Mouse (Mus musculus) kidney, adult 11 months (tissue): ENCODE results near the gene Galc.
"Not testable (repeated sequence)": the region's sequence is repeated elsewhere in the genome, so short reads cannot be mapped to it uniquely, and the experiment has no call there.

Experiments used
- DNase-seq: peaks from one replicate; pipeline ENCODE4 v3.0.0; 2022

The Galc gene

DNA sequence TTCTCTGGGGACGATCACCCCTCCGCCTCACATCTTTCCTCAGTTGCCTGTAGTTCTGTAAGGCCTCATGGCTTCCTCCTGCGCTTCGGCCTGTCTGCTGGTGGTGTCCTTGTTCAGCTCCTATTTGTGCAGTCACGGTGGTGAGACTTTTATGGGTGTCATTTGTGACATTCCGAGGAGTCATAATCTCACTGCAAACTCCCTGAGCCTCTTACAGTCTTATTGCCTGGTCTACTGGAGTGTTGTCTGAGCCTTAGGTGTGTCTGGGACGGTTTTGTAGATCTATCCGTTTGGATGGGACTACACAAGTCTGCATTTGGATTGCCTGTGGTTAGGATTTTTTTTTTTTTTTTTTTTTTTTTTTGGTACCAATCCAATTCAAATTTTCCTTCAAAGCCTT is 8.9 kb downstream of the Galc start:
- DNase-seq: no peak

DNA sequence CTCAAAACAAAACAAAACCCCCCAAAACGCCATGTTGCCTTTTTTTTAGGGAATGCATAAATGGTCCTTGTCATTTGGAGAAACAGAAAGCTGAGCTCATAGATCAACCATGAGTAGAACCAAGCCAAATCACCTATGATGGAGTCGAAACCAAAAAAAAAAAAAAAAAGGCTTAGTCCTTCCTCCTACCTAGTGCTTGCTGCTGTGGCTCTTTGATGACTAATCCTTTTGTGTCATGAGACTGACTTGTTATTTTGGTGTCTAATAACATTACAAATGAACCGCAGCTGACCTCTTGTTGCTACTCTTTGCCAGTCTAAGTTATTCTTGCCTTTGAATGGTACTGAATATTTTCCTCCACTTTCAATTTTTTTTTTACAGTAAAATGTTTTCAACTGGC is 9.6 kb downstream of the Galc start:
- DNase-seq: no peak

DNA sequence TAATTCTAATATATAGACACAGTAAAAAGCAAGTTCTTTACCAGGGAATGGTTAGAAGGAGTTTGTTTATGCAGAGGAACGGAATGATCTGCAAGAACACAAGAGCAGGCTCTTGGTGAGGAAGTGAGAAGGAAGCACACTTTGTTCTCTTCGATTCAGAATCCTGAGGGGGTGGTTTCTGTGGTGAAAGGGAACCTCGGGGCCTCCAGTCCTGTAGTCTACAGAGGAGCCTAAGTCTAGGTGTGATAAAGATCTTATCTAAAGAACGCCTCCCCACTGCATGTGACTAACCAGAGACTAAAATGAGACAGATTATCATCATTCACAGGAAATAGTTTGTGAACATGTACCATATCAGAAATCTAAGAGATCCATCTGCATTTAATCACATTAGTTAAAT is 12.4 kb downstream of the Galc start:
- no peak for DNase-seq

DNA sequence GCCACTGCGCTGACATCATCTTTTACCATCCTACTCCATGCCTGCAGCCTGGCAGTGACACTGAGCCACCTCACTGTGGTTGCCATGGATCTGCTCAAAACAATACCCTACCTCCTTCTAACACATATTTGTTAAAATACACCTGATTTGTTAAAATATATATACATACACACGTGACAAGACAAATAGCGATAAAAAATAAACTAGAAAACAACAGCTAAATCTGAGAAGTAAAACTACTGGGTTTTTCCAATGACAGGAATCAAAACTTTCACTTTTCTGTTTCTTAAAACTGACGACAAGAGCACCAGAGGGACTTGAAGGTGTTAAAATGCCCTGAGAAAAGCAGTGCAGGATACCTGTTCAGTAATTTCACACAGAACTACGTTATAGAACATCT is 14.4 kb downstream of the Galc start:
- DNase-seq: no peak

DNA sequence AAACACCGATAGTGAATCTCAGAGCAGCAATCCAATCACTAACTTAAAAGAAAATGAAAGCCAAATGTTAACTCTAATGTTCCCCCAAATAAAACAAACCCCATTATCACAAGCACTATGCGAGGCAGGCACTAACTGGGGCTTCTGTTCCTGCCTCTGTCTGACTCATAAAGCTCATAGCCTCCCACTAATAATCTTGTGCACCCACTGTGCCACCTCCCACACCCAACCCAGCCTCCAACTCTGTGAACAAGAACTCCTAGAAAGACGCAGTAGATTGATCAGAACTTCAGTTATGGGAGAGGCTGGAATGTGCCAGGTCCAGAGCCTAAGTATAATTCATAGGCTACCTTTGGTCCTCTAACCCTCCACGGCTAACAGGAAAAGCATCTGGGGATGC is 15.1 kb downstream of the Galc start:
- DNase-seq: no peak

DNA sequence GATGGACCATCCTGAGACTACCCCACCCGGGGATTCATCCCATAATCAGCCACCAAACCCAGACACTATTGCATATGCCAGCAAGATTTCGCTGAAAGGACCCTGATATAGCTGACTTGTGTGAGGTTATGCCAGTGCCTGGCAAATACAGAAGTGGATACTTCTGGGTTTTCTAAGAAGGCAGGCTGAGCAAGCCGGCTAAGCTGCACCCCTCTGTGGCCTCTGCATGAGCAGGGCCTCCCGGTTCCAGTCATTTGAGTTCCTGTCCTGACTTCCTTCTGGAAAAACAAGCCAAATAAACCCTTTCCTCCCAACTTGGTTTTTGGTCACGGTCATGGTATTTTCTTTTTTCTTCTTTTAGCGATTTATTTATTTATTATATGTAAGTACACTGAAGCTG is 20.8 kb downstream of the Galc start:
- DNase-seq: not testable (repeated sequence)

DNA sequence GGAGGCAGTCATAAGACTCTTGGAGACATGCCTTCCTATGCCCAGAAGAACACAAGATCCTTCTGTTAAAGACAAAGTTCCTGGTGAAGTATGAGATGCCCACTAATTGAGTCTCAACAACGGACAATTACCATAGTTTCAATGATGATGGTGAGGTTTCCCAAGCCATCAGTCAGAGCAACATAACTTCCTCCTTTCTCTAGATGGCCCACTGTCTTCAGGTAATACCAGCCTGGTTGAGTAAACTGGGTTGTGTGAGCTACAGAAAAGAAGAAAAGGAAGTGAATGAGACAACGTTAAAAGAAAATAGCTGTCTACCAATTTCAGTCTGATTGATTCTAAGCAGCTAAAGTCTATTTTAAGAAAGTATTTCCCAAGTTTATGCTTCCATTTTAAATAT is 32.2 kb downstream of the Galc start:
- DNase-seq: no peak

DNA sequence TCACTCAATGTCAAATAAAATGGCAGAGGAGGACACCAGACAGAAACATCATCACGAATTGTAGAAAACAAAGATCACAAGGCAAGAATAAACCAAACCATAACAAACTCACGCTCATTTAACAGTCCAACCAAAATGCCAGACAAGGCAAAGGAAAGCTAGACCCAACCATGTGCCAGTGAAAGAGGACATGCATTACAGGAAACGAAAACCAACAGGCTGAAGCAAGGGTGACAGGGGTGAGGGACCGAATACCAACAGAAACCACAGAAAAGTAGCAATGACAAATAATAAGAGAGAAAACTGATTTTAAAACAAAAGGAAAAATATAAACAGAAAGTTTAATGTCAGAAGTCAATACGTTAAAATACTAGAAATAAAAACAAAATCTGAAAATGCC is 36.0 kb downstream of the Galc start:
- no peak for DNase-seq

DNA sequence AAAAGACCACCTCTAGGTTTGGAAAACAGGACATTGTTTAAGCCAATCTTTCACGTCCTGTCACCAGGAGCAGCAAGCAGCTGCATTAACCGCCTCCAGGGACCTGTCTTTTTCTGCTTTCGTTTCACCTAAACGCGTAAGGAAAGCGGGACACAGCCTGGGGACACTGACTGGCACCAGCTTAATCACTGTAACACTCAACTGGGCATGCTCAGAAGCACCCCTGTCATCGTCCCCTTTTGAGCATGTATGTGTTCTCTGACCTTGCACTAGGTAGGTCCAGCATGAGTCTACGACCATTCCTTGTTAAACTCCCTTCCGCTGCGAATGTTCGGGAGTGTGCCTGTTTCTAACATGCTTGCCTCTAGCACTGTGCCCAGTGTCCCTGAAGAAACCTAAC is 42.8 kb downstream of the Galc start:
- DNase-seq: no peak

DNA sequence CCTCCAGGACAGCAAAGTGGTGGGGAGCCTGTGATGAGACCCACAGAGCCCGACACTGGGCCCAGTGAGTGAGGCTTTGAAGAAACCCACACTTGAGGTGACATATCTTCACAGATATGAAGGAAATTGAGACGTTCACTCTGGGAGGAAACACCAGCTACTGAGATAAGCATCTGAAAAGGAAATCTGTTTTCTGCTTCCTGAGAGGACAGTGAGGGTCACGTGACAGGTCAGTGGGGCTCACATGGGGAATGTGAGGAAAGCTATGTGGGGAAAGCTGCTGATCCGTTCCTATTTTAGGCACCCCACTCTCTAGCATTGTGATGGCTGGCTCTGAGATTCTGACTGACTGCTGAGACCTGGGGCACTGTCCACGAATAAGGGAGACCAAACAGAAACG is 43.7 kb downstream of the Galc start:
- DNase-seq: no peak

DNA sequence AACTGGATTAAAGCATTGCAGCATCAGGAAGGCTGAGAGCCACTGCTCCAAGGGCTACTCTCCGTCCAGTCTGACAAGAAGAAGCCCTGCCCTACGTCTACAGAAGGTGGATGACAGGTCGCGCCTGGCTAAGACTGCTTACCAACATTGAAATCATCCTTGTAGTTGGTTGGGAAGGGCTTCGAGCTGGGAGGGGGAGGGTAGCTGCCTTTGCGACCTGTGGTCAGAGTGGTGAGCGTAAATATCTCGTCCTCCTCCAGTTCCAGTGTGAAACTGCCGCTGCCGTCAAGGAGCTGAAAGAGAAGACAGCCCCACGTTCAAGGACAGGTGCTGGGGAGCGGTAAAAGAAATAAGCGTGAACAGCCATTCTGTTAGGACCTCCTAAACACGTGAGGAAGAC is 45.1 kb downstream of the Galc start:
- DNase-seq: no peak

DNA sequence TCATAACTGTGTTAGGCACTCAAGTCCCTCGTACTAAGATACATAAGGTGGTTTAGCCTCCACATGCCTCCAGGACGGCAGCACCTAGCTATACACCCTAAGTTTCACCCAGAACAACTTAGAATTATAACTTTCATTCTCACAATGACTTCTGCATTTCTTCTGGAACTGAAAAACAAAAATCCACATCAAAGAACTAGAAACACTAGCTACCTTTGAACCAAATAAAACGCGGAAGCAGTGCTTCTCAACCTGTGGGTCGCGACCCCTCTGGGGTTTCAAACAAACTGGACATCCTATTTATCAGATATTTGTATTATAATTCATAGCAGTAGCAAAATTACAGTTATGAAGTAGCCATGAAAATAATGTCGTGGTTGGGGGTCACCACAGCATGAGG is 45.5 kb downstream of the Galc start:
- no peak for DNase-seq

DNA sequence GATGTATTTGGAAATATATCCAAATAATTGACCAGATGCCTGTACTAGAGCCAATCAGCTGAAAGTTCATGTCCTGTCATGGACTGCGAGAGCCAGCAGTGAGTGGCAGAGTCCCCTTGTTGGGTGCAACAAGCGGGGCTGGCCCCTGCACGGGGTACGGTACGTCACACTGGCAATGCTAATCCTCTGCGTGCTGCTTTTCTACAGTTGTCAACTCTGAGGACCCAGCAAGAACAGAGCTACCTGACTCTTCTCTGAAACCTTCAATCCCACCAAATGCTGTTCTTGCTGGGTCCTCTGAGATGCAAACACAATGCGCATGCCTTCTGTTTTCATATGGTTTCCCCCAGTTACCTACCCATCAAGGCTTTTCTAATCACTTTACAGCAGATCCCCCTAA is 45.9 kb downstream of the Galc start:
- no peak for DNase-seq

DNA sequence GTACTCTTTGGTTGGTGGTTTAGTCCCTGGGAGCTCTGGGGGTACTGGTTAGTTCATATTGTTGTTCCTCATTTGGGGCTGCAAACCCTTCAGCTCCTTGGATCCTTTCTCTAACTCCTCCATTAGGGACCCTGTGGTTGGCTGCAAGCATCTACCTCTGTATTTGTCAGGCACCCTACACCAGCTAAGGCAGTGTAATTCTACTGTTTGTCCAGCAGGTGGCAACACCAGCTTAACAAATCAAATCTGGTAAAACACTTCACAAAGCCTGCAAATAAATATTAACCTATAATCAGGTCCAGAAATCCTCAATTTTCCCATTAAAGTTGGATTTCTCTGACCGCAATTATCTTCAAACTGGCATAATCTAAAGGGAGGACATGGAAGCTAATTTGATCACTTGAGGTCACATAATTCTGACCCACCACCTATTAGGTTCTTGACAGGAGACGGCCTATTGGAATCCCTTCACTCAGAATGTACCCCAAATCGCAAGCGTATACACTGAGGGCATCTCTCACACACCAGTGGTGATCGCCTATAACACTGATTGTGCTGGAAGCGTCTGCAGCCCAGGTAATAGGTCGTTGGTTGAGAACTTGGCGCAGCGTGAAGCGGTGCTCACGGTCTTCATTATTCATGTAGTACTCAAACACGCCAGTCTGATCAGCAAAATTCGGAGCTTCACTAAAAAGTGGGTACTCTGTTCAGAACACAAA is 46.6 kb downstream of the Galc start:
- no peak for DNase-seq

DNA sequence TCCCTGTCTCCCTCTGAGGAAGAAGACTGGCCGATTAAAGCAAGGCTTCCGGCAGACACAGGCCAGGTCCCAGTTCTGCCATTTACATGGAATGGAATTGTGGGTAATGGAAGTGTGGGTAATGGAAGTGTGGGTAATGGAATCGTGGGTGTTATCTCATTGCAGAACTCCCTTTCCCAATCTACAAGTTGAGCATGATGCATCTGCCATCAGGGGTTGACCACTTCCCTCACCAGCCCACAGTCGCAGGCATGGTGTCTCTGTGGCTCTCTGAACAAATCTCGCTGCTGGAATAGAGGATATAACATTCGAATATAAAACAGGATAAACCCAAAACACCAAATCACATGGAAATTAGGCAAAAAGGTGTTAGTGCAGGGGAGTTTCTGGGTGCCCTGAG is 48.8 kb downstream of the Galc start:
- DNase-seq: no peak

DNA sequence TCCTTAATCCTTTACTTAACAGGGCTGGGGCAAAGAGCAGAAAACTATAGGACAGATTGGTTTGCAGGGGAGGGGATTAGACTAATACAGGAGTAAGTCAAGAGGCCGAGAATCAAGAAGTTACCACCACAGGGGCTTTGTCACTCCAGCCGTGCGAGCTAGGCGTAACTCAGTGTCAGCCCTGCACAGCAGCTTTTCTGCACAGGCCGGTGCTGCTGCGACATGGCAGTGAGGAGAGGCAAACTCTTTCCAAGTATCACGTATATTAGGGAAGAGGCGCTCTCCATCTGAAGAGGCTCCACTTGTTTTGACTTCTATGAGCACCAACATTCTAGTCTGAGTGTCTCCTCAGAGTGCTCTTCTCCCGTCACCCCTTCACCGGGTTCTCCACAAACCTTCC is 51.2 kb downstream of the Galc start:
- DNase-seq: no peak

DNA sequence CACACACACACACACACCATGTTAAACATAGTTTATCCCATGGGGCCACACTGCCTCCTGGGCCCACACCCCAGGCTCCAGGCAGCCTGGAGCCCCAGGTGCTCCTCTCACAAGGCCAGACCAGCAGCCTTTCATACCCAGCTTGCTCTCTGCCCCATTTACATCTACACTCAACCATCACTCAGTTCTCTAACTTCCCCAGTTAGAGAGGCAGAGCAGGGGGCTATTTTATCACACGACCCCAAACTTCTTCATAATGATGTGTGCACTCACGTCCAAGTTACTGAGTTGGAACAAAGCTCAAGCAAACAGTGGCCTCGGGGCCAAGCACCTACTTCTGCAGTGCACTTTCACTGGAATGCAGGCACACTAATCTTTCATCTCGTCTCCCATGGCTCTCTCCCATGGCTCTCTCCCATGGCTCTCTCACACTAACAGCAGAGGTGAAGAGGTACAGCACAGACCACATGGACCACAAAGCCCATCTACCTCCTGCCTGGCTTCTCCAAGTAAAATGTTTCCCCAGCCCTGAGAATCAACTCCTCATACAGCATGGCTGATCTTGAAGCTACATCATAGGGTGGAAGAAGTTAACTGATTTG is 53.7 kb downstream of the Galc start:
- DNase-seq: no peak

DNA sequence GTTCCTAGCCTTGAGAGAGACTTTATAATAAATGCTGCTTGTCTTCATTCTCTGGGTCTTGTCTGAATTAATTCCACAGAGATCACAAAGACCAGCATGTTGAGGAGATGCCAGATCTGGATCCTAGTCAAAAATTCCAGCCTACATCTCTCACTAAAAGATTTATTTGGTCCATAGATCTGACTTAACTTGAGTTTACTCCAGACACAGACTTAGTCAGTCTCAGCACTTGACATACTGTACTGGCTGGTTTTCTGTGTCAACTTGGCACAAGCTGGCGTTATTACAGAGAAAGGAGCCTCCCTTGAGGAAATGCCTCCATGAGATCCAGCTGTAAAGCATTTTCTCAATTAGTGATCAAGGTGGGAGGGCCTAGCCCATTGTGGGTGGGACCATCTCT is 61.9 kb downstream of the Galc start:
- no peak for DNase-seq

DNA sequence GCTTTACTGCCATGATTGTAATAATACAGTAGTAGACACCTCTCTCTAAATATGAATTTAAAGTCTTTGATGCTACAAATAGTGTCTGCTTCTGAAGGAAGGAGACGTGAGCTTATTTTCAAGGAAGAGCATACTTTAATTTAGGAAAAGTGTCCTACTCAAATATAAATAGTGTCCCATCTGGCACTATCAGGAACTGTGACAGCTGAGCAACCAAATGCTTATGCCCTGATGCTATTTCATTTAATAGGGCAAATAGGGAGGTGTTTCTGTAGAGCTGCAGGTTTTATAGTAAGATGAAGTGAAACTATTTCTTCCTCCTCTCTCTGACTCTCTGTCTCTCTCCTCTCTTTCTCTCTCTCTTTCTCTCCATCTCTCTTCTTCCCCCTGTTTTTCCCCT is 69.1 kb downstream of the Galc start:
- no peak for DNase-seq

DNA sequence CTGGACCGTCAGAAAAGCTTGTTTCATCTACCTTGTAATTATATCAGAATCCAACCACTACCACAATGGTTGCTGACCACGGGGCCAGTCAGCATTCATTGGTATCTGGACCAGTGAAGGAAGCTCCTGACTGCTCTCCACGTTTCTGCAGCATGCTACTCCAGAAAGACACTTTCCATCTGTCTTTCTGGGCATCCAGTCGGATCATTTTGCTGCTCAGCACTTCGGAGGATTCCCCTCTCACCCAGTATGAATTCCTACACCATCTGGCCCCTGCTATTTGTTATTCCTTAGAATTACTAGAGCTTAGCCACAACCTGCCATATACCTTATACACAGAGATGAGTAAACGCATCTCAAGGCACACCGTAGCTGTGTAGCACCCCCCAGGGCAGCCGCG is 70.2 kb downstream of the Galc start:
- no peak for DNase-seq

DNA sequence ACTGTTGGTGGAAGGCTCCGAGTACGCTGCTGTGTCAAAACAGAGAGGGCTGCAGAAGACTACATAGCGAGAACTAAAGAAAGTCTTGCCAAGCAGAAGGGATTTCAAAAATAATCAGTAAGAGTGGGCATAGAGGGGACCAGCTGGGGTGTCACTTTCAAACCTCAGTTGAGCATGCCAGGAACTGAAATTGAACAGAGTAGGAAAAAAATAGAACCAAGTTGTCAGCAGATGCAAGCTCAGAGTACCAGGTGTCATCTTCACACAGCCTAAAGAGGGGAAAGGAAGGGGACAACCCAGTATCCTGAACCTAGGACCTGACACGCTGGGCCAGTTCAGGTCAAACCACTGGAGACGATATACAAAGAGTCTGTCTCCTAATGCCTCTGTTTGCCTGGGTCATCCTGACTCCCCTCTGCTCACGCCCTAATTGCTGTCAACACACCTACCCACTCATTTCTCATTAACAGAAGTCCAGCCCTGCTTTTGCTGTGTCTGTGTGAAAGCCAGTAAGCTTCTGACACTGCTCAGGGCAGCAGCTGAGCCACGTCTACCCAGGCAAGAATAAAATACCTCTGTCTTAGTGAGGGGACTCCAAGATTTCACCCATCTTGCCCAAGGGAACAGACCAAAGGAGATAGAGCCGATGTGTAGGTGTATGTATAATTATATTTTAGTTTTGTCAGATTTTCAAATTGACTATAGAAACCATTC is 71.9 kb downstream of the Galc start:
- no peak for DNase-seq

DNA sequence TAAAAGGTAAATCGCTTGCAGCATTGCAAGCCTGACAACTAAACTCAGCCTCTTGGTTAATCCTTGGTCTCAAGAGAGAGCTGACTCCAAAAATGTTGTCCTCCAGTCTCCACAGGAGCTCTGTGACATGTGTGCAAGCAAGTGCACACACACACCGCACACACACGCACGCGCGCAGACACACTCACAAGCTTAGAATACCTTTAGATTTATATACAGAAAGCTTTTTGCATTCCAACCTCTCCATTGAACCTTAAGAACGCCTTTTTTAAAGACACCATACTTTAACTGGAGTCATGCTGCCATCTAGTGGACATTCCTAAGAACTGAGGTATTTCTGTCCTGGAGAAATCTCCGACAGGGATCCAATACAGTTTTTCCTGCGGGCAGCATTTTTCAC is 77.5 kb downstream of the Galc start:
- DNase-seq: no peak

DNA sequence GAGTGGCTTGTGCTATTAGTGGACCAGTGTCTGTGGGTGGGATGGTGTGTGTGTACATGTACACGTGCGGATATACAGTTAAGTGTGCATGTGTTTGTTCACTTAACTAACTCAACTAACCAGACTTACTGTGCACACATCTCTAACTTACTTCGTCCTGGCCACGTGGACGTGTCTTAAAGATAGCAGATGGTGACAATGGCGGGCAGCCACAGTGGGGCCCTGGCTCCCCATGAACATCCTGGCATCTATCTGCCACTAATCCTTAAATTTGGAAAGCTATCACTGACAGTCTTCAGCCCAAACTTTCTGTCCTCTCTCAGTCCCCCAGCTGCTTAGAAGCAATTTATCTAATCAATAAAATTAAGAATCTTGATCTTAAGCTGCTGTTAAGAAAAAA is 78.5 kb downstream of the Galc start:
- DNase-seq: no peak

DNA sequence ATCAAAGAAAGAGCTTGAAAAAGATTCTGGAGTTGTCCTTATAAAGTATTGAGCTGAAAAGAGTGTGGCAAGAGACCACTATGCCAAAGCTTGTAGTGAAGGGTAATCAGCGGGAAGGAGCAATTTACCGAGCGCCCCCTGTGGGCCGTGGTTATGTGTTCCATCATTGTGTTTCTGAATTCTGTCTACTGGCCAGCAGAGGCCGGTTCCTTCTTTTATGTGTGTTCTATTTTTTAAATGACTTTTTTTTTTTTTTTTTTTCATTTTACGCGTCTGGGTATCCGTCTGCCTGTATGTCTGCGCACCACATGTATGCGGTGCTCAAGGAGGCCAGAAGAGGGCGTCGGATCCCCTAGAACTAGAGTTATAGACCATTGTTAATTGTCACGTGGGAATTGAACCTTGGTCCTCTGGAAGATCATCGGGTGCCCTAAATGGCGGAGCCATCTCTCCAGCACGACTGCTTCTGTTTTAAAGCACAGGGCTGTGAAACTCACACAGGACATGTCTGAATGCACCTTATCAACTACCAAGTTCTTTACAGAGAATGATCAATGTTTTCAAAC is 78.9 kb downstream of the Galc start:
- no peak for DNase-seq
